Mouse (Mus musculus): Measurements from ENCODE around the gene Asxl2. TPM values are rescaled to one million over a fixed set of nuclear protein-coding genes. Genes with fewer than 3 reads are reported as not detected.

Gene Asxl2
- polyA plus RNA-seq (2014; fragmentation: Illumina TruSeq; extraction: RNeasy Lipid Tissue Mini Kit (QIAGEN cat#74804); ENCODE audit: low read depth, low replicate concordance), result 27.1 TPM

GRCm38 (mm10) chr12:3426530-3427034 lies at the start of gene Asxl2:
Gene Asxl2, plus strand, starts transcription at chr12:3426857.

Other genes starting within 250 kb of the Asxl2 start
- 224 TPM for gene Rab10, start 116.9 kb upstream of the Asxl2 start, polyA plus RNA-seq (2014; fragmentation: Illumina TruSeq; extraction: RNeasy Lipid Tissue Mini Kit (QIAGEN cat#74804); ENCODE audit: low read depth, low replicate concordance)
- 5.9 TPM for gene Kif3c, start 61.7 kb upstream of the Asxl2 start, polyA plus RNA-seq (2014; fragmentation: Illumina TruSeq; extraction: RNeasy Lipid Tissue Mini Kit (QIAGEN cat#74804); ENCODE audit: low read depth, low replicate concordance)
- 7.9 TPM for gene Dtnb, start 145.5 kb downstream of the Asxl2 start, polyA plus RNA-seq (2014; fragmentation: Illumina TruSeq; extraction: RNeasy Lipid Tissue Mini Kit (QIAGEN cat#74804); ENCODE audit: low read depth, low replicate concordance)